Mouse (Mus musculus) hindbrain, embryonic 12.5 days (tissue): ENCODE measurements around the gene Mrpl38. TPM values are rescaled to one million over a fixed set of nuclear protein-coding genes. Genes with fewer than 3 reads are reported as not detected.
"Not testable (repeated sequence)": the region's sequence is repeated elsewhere in the genome, so short reads cannot be mapped to it uniquely, and the experiment has no call there.

Experiments used
- ATAC-seq: fragments of 200-750 bp; cut with Nextera tagmentation; 2 replicates; pipeline ENCODE4 v1.8.0; 2017; ENCODE audit warnings: moderate TSS enrichment; ENCODE audit not compliant: low FRiP score
- H3K27ac ChIP-seq: fragments of 300-500 bp; sonication (generic); 2 replicates; pipeline ENCODE4 v1.5.1; 2016; ENCODE audit warnings: mild to moderate bottlenecking
- H3K27me3 ChIP-seq: fragments of 300-500 bp; sonication (generic); 2 replicates; pipeline ENCODE4 v1.6.1; 2016; ENCODE audit warnings: mild to moderate bottlenecking
- H3K36me3 ChIP-seq: fragments of 300-500 bp; sonication (generic); 2 replicates; pipeline ENCODE4 v1.6.1; 2016; ENCODE audit warnings: mild to moderate bottlenecking
- H3K4me1 ChIP-seq: fragments of 300-500 bp; sonication (generic); 2 replicates; pipeline ENCODE4 v1.6.1; 2016
- H3K4me2 ChIP-seq: fragments of 300-500 bp; sonication (generic); replicated peaks from 2 replicates; pipeline ENCODE4 v1.6.1; 2016; ENCODE audit warnings: mild to moderate bottlenecking
- H3K4me3 ChIP-seq: fragments of 300-500 bp; sonication (generic); 2 replicates; pipeline ENCODE4 v1.5.1; 2016; ENCODE audit warnings: mild to moderate bottlenecking
- H3K9ac ChIP-seq: fragments of 300-500 bp; sonication (generic); 2 replicates; pipeline ENCODE4 v1.6.1; 2016; ENCODE audit warnings: mild to moderate bottlenecking, moderate library complexity
- H3K9me3 ChIP-seq: fragments of 300-500 bp; sonication (generic); replicated peaks from 2 replicates; pipeline ENCODE4 v1.6.1; 2016; ENCODE audit warnings: mild to moderate bottlenecking
- WGBS: fragments of 180-500 bp; shearing (Covaris S2); methylation state at CpG from one replicate; pipeline ENCODE4 v1.1.7; 2016; 5-methylcytosine and 5-hydroxymethylcytosine counted together
- polyA plus RNA-seq: library from polyadenylated mRNA; unstranded; fragments of >200 nt; fragmentation: Nextera tagmentation; extraction: Ambion mirVana; gene quantifications from 2 replicates; pipeline ENCODE4 v1.2.1, GENCODE M21; 2016

The Mrpl38 gene
- polyA plus RNA-seq, 1 experiment from 2014 or later = 77.8 TPM

GRCm38 (mm10) chr11:116121731-116122245 is 16.9 kb downstream of the Mrpl38 start:
- not testable (repeated sequence) for H3K27me3 ChIP-seq, ATAC-seq, H3K9me3 ChIP-seq, H3K4me1 ChIP-seq, H3K4me3 ChIP-seq, H3K36me3 ChIP-seq, H3K9ac ChIP-seq, H3K27ac ChIP-seq, H3K4me2 ChIP-seq
- WGBS = 94% methylated on average over 8 of the region's 8 CpGs

DNA sequence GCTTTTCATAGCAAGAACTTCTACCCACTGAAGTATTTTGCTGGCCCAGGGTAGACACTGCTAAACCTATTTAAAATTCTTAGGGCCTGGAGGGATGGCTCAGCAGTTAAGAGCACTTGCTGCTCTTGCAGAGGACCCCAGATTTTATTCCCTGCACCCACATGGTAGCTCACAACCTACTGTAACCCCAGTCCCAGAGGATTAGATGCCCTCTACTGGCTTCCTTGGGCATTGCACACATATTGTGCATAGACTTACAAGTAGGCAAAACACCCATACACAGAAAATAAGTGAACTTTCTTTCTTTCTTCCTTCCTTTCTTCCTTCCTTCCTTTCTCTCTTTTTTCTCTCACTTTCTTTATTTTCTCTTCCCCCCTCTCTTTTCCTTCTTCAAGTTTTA is 20.8 kb downstream of the Mrpl38 start:
- Histone ChIP-seq H3K4me1 (0 out of 2 replicates have a peak, but pooled peaks cover 5% of the 10 kb centered on the region), H3K4me2 (no peak overlapping the region), H3K27ac (no peak overlapping the region), H3K36me3 (no peaks in the 10 kb centered on the region), H3K9ac (no peak overlapping the region), H3K4me3 (no peak overlapping the region), H3K9me3 (no peaks in the 10 kb centered on the region), H3K27me3 (0 out of 2 replicates have a peak, but pooled peaks cover 8% of the 10 kb centered on the region)
- ATAC-seq = no peak

DNA sequence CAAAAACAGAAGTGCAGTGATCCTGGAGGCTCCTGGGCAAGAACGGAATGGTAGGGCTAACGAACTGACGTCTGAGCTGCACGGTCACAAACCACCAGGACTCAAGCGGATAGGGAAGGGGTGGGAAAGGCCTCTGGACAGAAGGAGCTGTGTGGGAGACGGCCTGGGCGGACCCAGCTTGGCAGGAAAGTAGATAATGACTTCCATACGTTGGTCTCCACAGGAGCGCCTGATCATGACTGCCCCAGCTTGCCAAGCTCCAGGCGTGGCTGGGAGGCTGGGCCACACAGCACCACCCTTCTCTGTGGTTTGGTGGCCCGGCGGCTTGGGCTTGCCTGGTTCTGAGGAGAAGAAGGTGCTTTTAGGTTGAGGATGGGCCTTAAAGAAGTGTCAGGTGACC is 21.4 kb downstream of the Mrpl38 start:
- no peaks in the 10 kb centered on the region for H3K36me3 ChIP-seq
- no peak for ATAC-seq
- no peak overlapping the region for H3K4me3 ChIP-seq
- H3K9ac ChIP-seq = no peak overlapping the region
- H3K4me2 ChIP-seq = no peak overlapping the region
- no peaks in the 10 kb centered on the region for H3K9me3 ChIP-seq
- 0 out of 2 replicates have a peak, but pooled peaks cover 5% of the 10 kb centered on the region for H3K4me1 ChIP-seq
- WGBS = 65% methylated on average over 12 of the region's 12 CpGs
- H3K27me3 ChIP-seq = peaks cover 13% of the 10 kb centered on the region; the same call in 1 of the 2 replicates
- H3K27ac ChIP-seq = no peak overlapping the region

- Histone ChIP-seq H3K4me1 (peaks cover 24% of the 10 kb centered on the region), H3K4me3 (no peak overlapping the region), H3K4me2 (no peak overlapping the region), H3K9me3 (no peaks in the 10 kb centered on the region), H3K27me3 (peaks cover 67% of the 10 kb centered on the region), H3K27ac (no peak overlapping the region), H3K9ac (no peak overlapping the region), H3K36me3 (no peaks in the 10 kb centered on the region)
- no peak for ATAC-seq
- WGBS = 84% methylated on average over 19 of the region's 19 CpGs
These were observed 27.0 kb downstream of the Mrpl38 start for GRCm38 (mm10) chr11:116111611-116112203.

- no peak for ATAC-seq
- no peak overlapping the region for H3K27ac ChIP-seq
- H3K4me2 ChIP-seq = no peak overlapping the region
- H3K9me3 ChIP-seq = no peaks in the 10 kb centered on the region
- 80% methylated on average over 4 of the region's 4 CpGs for WGBS
- H3K4me1 ChIP-seq = peaks cover 30% of the 10 kb centered on the region
- no peaks in the 10 kb centered on the region for H3K36me3 ChIP-seq
- no peak overlapping the region for H3K4me3 ChIP-seq
- peaks cover 74% of the 10 kb centered on the region for H3K27me3 ChIP-seq
- H3K9ac ChIP-seq = no peak overlapping the region
These were observed 27.6 kb downstream of the Mrpl38 start for GRCm38 (mm10) chr11:116111067-116111466.

DNA sequence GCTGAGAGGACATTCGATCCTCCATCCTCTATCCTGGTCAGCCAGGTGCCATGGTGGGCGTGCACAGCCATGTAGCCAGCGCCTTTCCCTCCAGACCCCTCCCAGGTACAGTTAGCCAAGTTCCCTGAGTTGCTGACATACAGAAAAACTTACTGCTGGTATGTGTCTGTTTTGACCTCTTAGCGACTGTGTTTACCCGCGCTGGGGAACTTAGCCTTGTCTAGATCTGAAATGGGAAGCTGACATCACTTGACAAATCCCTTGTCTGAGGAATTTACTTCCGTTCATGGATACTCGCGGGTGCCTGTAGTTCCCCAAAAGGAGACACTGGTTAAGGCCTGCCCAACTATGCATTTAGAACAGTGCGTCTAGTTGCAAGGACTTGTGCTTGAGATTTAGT is 28.1 kb downstream of the Mrpl38 start:
- WGBS = 29% methylated on average over 10 of the region's 10 CpGs
- no peak overlapping the region for H3K27ac ChIP-seq
- H3K9ac ChIP-seq = no peak overlapping the region
- peak overlapping the region; percentile 33 for H3K4me3 ChIP-seq
- H3K4me1 ChIP-seq = peaks cover 32% of the 10 kb centered on the region
- ATAC-seq = no peak
- H3K36me3 ChIP-seq = no peaks in the 10 kb centered on the region
- no peaks in the 10 kb centered on the region for H3K9me3 ChIP-seq
- peaks cover 79% of the 10 kb centered on the region for H3K27me3 ChIP-seq
- peak overlapping the region; percentile 50 for H3K4me2 ChIP-seq

- Histone ChIP-seq H3K4me3 (peak overlapping the region; percentile 33), H3K36me3 (no peaks in the 10 kb centered on the region), H3K4me1 (peaks cover 32% of the 10 kb centered on the region), H3K27me3 (peaks cover 81% of the 10 kb centered on the region), H3K27ac (no peak overlapping the region), H3K4me2 (peak overlapping the region; percentile 50), H3K9ac (peak overlapping the region; percentile 24; the same call in 1 of the 2 replicates), H3K9me3 (no peaks in the 10 kb centered on the region)
- ATAC-seq = no peak
- WGBS = 3% methylated on average over 35 of the region's 35 CpGs
These were observed 28.5 kb downstream of the Mrpl38 start for GRCm38 (mm10) chr11:116110131-116110530.

DNA sequence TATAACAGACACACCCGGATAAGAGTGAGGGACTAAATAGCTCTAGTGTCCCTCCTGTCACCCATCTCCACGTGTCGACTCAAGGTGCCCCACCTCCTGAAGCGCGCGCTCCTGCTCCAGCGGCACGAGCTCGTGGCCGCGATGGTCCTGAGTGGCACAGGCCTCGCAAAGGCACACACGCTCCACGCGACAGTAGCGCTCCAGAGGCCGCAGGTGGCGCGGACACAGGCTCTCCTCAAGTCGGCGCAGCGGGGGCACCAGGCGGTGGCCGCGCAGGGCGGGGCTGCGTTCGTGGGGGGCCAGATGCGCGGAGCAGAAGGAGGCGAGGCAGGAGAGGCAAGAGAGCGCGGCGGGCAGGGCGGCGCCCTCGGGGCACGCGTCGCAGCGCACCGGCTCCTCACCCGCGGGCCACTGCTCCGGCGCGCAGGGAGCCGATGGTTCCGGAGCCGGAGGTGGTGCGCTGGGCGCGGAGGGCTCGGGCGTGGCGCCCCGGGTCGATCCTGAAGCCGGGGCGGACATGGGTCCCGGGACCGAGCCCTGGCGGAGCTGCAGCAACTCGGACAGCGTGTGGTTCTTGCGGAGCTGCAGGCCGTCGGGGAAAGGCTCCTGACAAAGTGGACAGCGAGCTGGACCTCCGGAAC is 29.1 kb downstream of the Mrpl38 start:
- ATAC-seq = no peak
- H3K9ac ChIP-seq = peak overlapping the region; percentile 24
- H3K36me3 ChIP-seq = no peaks in the 10 kb centered on the region

GRCm38 (mm10) chr11:116108464-116109137 is 30.1 kb downstream of the Mrpl38 start:
- H3K4me2 ChIP-seq = peak overlapping the region; percentile 50
- H3K4me3 ChIP-seq = no peak overlapping the region
- H3K9ac ChIP-seq = no peak overlapping the region
- H3K4me1 ChIP-seq = peaks cover 42% of the 10 kb centered on the region
- 7% methylated on average over 23 of the region's 23 CpGs for WGBS
- H3K27me3 ChIP-seq = peaks cover 75% of the 10 kb centered on the region
- H3K36me3 ChIP-seq = no peaks in the 10 kb centered on the region
- no peaks in the 10 kb centered on the region for H3K9me3 ChIP-seq
- ATAC-seq = no peak
- H3K27ac ChIP-seq = no peak overlapping the region

More for the DNA sequence above, 29.1 kb downstream of the Mrpl38 start:
- no peak overlapping the region for H3K27ac ChIP-seq
- 2% methylated on average over 65 of the region's 70 CpGs for whole genome bisulfite sequencing
- H3K9me3 ChIP-seq = no peaks in the 10 kb centered on the region
- peaks cover 81% of the 10 kb centered on the region for H3K27me3 ChIP-seq
- peak overlapping the region; percentile 33 for H3K4me3 ChIP-seq
- H3K4me1 ChIP-seq = peaks cover 33% of the 10 kb centered on the region
- H3K4me2 ChIP-seq = peak overlapping the region; percentile 50

DNA sequence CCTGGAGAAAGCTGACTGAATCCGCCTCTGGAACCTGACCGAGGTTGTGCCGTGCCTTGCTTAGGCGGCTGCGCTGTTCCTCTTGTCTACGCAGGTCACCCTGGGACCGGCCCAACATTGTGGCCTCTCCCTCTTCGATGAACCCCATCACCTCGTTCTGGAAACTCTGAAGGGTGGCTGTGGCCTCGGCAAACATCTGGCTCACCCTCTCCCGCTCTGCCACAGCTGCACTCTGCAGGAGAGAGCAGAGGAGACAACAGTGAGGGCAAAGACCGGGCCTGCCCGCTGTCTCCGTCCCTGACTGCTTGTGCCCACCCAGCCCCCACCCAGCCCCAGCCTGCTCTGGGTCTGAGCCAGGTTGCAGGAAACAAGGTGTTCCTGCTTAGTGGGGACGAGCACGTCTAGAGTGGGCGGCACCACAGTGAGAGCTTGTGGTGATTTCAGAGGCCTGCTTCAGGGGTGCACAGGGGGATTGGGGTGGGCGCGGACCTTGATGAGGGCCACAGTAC is 30.8 kb downstream of the Mrpl38 start:
- ATAC-seq = no peak
- Histone ChIP-seq H3K27me3 (peaks cover 73% of the 10 kb centered on the region), H3K4me1 (peaks cover 46% of the 10 kb centered on the region), H3K9ac (no peak overlapping the region), H3K9me3 (no peaks in the 10 kb centered on the region), H3K4me2 (no peak overlapping the region), H3K36me3 (no peaks in the 10 kb centered on the region), H3K27ac (no peak overlapping the region), H3K4me3 (no peak overlapping the region)
- WGBS = 12% methylated on average over 19 of the region's 19 CpGs

- H3K27ac ChIP-seq = no peak overlapping the region
- WGBS = 18% methylated on average over 14 of the region's 14 CpGs
- H3K9ac ChIP-seq = no peak overlapping the region
These were observed 31.5 kb downstream of the Mrpl38 start for GRCm38 (mm10) chr11:116106963-116107776.

More at GRCm38 (mm10) chr11:116106963-116107776, 31.5 kb downstream of the Mrpl38 start:
- no peak for ATAC-seq
- no peak overlapping the region for H3K4me3 ChIP-seq
- no peaks in the 10 kb centered on the region for H3K9me3 ChIP-seq
- no peak overlapping the region for H3K4me2 ChIP-seq
- no peaks in the 10 kb centered on the region for H3K36me3 ChIP-seq
- peaks cover 47% of the 10 kb centered on the region for H3K4me1 ChIP-seq
- H3K27me3 ChIP-seq = peaks cover 67% of the 10 kb centered on the region
